Mouse (Mus musculus) large intestine, adult 2 months (tissue): ENCODE data around the gene Rab21. TPM values are rescaled to one million over a fixed set of nuclear protein-coding genes. Genes with fewer than 3 reads are reported as not detected.

ENCODE experiments used
- DNase-seq: peaks from one replicate; pipeline ENCODE4 v3.0.0-alpha.2; 2012; ENCODE audit warnings: low read depth, low spot score
- WGBS: fragments of 180-500 bp; shearing (Covaris S2); methylation state at CpG from one replicate; pipeline ENCODE4 v1.1.7; 2018; 5-methylcytosine and 5-hydroxymethylcytosine counted together
- polyA plus RNA-seq: library from polyadenylated mRNA; depleted of rRNA; stranded (reverse); fragments of >200 nt; gene quantifications from 2 replicates; pipeline ENCODE4 v1.2.3, GENCODE M21; 2012

Gene Rab21
- polyA plus RNA-seq, 1 experiment = 12.0 TPM

DNA sequence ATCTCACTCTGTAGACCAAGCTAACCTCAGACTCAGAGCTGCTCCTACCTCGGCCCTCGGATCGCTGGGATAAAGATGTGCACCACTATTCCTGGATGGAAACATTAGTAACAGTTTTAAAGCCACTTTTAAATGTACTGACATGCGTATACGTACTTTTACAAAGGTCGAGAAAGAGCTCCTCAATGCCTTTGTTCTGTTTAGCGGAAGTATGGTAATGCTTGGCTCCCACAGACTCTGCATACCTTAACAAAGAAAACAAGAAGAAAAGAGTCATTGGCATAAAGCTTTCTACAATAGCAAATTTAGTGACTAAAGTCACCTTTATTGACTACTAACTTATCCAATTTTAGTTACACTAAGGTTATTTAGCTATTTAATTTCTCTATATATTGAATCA, 20.7 kb downstream of the Rab21 start:
- 96% methylated on average over 7 of the region's 7 CpGs for WGBS
- no peak for DNase-seq

DNA sequence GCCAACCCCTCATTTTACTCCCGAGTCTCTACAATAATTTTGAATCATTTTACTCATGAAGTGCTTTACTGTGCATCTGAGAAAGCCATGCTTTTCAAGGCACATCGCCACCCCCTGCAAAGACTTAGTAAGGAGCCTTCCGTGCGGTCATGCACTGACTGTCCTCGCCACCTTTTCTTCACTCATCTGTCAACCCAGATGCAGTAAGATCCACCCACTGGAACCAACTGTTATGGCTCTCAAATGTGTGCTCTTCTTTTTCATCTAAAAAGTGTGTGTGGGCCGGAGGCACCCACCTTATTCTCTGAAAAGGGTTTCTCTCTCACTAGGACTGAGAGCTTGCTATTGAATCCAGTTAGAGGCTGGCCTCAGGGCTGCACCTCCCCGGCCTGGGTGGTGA, 21.4 kb downstream of the Rab21 start:
- no peak for DNase-seq
- WGBS = 92% methylated on average over 7 of the region's 7 CpGs

DNA sequence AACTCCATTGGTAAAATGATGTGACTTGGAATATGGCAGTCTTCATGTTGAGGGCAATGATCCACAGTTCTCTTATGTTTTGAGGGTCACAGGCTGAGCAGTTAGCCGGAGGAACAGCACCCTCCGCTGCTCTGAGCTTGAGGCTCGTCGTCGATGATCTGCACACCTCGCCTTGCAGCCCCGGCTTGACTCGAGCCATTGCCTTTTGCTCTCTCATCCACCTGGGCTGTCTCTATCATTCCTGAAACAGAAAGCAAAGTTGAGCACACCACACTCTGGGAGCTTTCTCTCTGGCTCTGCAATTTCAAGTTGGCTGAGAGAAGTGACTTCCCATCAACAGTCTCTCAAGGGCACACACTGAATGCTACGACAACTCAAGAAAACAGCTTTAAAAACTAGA, 24.7 kb downstream of the Rab21 start:
- no peak for DNase-seq
- 89% methylated on average over 9 of the region's 9 CpGs for WGBS

DNA sequence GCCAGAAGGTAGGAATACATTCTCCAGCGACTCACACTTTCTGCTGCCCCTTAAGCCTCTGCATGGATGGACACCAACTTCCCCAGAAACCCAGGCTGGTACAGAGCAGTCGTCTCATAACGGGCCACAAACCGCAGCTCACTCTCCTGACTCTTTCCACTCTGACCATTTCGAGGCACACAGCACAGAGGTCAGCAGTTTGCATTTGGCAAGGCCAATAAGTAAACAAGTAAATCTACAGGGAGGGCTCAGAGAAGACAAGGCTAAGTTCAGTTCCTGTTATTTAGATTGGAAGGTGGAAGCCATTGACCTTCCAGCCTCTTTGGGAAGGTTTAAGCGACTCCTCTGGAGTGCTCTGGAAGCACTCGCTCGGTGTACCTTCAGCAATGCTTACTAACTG, 26.5 kb downstream of the Rab21 start:
- DNase-seq = no peak
- WGBS = 75% methylated on average over 8 of the region's 8 CpGs

DNA sequence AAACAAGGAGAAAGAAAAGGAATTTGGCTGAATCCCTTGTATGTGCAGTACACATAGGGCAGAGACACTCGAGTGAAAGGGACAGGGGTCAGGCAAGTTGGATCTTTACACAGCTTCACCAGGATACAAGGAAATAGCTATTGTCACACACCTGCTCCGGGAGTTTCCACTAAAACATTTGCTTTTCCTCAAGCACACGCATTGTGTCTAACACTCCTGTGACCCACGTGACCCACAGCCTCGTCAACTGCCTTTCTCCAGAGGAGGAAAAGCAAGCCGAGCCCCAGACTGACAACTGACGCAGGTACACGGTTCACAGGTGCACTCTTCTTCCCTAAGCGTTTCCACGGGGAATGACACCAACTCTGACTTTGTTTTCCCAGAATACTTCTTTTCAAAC, 31.2 kb downstream of the Rab21 start:
- WGBS = 28% methylated on average over 10 of the region's 10 CpGs
- peak; percentile 59 for DNase-seq

DNA sequence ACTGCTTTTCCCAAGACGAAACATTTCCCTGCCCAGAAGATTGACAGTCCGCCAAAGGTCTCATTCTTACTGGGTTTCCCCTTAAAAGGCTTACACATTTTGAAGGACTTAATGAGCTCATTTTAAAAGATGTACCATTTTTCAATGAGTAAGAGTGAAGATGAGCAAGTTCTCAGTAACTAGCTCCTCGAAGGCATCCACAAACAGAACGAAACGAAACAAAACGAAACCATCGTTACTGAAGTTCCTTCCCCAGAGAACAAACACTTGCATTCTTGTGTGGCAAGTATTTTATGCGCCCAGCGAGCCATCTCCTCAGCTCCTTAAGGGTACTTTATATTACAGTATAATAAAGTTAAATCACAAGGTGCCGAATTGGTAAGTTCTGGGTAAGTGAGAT, 34.0 kb downstream of the Rab21 start:
- DNase-seq = no peak
- 66% methylated on average over 10 of the region's 10 CpGs for WGBS

DNA sequence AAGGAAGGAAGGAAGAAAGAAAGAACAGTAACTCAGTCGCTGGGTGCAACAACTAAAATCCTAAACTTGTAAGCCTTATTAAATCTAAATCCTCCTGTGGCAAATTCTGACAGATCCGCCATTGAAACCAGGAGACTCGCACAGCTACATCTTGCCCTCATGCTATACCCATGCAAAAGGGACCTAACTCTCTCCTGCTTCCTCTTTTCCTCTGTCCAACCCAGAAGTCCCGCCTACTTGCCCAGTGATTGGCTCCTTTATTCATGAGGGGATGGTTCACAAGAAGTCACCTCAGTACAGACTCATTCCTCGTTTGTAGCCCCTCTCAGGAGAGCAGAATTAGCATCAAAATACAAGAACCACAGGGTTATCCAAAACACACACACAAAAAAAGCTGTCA, 43.7 kb downstream of the Rab21 start:
- no peak for DNase-seq
- 78% methylated on average over 5 of the region's 5 CpGs for WGBS

DNA sequence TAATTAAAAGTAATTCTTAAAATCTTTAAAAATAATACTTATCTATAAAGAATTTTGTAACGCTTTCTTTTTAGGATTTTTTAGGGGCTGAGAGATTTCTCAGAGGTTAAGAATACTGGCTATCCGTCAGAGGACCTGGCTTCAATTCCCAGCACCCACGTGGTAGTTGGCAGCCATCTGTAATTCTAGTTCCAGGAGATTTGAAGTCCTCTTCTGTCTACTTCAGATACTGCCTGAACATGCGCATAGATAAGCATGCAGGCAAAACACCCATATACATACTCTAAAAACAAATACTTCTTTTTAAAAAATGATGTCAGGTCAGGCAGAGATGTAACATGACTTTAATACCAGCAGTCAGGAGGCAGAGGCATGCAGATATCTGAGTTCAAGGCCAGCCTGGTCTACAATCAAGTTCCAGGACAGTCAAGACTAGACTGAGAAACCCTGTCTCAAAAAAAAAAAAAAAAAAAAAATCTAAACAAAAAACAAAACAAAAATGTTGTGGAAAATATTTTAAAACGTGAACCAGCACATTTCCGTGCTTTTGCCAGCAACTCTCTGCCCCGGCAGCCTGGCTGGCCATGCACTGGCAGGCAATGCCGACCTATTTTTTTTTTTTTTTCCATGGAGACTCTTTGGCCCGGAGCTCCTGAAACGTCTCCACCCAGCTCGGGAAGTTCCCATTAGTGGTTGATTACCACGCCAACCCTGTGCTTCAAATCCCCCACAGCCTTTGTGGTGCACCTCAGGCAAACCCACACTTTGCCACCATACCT, 44.6 kb downstream of the Rab21 start:
- no peak for DNase-seq
- WGBS = 87% methylated on average over 12 of the region's 12 CpGs

DNA sequence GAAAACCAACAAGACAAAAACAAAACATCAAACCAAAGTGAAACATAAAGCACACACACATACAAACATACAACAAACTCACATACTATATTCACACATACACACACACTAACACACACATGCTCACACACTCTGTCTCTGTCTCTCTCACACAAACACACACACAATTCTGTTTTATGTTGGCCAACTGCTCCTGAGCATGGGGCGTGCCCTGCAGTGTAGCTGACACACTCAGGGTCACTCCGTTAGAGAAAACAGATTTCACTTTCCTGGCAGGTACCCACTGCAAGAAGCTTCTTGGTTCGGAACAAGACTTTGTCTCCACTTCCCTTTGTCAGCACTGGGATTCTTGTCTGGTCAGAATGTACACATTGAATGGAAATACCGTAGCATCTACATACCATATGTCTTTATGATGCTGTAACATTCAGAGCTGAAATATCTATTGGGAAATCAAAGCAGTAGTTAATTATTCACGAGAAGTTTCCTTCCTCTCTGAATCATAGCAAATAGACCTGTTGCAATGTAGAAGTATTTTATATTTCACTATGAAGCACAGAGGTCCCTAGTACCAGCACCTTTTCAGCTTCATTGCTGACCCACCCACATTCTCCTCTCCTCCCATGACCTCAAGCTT, 52.4 kb downstream of the Rab21 start:
- WGBS = 22% methylated on average over 5 of the region's 5 CpGs
- peak; percentile 53 for DNase-seq

DNA sequence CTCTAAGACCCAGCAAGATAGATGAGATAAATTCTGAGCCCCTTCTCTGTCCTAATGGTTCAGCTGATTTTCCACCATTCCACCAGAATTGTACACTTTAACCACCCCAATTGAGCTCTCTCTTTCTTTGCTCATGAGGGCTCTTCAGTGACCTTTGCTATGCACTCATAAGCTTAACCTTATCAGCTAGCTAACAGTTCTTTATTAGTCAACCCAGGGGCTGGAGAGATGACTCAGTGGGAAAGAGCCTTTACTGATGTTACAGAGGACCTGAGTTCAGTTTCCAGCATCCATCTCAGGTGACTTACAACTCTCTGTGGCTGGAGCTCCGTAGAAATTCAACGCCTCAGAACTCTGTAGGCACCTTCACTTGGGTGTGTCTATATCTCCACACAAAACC, 53.1 kb downstream of the Rab21 start:
- WGBS = 76% methylated on average over 2 of the region's 2 CpGs
- DNase-seq = no peak

DNA sequence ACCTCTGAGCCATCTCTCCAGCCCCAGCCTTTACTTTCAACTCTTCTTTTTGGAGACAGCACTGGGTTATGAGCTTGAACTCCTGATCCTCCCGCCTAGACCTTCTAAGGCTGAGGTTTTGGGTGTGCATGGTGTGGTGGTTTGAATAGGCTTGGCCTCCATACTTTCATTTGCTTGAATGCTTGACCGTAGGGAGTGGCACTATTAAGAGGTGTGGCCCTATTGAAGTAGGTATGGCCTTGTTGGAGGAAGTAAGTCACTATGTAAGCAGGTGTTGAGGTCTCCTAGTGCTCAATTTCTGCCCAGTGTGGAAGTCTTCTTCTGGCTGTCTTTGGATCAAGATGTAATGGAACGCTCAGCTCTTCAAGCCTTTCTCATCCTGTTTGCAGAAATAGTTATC, 54.0 kb downstream of the Rab21 start:
- DNase-seq = peak; percentile 57
- WGBS = 57% methylated on average over 3 of the region's 3 CpGs

DNA sequence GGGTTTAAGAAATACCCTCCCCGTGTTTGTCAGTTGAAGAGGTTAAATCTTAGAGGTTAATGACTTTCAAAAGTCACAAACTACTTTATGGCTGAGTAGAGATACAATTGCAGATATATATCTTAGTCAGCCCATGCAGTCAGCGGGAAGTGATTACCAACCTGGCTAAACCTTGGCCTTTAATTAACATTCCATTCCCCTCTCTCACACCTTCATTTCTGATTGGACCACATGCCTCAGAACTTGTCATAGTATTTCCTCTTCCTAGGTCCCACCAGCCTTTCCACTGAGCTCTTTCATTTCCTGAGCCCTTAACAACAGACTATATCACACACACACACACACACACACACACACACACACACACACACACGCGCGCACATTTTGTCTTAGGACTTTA, 59.2 kb downstream of the Rab21 start:
- WGBS = 63% methylated on average over 5 of the region's 5 CpGs
- DNase-seq = no peak

DNA sequence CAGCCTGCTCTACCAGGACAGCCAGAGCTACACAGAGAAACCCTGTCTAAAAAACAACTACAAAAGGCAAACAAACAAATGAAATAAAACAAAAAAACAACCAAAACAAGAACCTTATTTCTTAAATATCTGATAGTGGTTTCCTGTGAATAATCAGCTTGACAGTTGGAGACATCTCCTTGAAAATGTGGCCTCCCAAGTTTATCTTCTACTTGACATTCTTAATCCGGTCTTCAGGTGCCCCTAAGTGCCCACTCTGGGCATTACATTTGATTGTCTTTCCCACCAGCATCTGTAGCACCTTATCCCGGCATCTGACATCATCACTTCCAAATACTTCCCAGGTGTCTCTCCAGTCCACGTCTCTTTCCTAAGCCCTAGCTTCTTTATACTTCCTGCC, 61.9 kb downstream of the Rab21 start:
- no peak for DNase-seq
- 71% methylated on average over 3 of the region's 3 CpGs for WGBS

DNA sequence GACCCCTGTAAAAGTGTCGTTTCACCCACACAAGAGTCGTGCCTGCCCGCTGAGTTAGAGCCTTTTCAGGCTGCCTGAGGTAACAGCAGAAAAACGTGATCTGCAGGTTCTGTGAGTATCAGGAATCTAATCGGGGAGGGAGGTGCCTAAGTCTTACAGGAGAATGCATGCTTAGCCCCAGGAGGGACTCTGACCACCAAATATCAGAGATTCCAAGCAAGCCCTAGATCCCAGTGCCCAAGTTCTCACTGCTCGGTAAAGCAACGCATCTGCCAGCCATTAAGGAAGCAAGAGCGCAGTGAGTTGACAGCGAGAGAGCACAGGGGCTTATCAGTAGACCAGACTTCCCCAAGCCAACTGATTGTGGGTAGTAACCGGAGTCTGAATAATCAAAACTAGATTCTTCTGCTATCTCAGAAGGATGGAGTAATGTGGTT, 63.1 kb downstream of the Rab21 start:
- WGBS = 5% methylated on average over 10 of the region's 10 CpGs
- no peak for DNase-seq

DNA sequence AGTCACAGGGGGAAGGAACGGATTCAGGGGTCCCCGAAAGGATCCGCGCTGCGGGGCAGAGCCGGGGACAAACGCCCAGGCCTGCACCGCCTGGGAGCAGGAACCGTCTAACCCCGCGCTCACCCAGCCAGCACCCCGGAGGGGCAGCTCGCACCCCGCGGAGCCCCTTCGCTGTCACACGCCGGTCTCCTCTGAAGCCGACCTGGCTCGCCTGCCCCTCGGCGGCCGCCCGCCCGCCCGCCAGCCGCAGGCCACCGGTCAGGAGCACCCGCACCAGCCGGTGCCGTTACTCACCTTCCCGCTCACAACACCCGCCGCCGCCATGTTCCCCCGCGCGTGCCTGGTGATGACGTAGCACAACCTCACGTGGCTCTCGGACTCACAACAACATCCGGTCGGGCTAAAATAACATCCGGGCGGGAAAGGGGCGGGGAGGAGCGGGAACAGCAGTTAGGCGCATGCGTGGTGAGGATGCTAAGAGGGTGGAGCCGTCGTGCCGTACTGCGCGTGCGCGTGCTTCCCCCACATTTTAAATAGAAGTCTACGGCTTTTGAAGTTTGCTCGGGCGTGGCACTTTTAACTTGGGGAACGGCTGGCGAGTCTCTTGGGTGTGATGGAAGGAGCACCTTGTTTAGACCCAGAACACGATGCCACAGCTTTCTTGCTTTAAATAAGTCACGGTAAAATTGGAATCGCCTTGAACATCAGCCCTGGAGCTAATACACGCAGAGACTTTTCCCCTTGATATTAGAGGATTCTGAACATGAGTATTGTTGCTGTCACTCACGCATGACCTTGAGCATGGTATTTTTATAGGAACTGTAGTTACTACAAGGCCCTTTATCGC, 64.1 kb downstream of the Rab21 start, which contains the start of gene Tbc1d15:
Gene Tbc1d15, minus strand, starts transcription at position 380 of the 847 bp plus-strand sequence.
- WGBS = under 1% methylated on average over 67 of the region's 67 CpGs
- DNase-seq = peak; percentile 89

DNA sequence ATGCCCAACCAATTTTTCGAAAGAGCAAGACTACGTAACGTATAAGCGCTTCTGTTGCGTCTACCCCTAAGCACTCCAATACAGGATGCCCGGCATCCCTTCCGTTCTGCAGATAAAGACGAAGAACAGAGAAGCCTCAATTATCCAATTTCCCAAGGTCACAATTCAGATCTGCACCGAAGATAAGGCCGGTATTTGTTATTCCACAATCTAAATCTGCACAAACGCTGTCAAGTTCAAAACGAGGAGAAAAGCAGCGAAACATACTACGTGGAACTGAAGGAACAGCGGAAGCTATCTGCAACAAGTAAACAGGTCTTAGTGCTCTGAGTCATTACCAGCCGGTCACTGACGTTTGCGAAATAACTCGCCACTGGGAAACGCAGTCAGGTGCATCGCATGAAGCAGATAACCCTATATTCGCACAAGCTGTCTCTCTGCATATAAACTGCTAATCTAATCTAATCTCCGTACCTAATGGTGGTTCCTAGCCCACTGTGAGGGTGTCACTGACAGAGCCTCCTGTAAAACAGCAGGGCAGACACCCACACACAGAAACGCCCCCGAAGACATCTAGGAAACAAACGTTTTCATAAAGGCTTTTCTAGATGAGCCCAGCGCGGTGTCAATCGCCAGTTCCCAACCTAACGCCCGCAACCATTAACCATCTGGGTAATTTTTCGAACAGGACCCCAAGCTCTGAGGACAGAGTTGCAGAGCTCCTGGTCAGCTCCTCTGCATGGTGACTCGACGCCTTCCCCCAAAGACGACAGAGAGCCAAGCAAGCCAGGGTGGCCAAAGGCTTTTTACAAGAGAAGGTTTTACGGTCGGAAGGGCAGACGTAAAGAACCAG, 64.9 kb downstream of the Rab21 start:
- no peak for DNase-seq
- 14% methylated on average over 38 of the region's 38 CpGs for WGBS

DNA sequence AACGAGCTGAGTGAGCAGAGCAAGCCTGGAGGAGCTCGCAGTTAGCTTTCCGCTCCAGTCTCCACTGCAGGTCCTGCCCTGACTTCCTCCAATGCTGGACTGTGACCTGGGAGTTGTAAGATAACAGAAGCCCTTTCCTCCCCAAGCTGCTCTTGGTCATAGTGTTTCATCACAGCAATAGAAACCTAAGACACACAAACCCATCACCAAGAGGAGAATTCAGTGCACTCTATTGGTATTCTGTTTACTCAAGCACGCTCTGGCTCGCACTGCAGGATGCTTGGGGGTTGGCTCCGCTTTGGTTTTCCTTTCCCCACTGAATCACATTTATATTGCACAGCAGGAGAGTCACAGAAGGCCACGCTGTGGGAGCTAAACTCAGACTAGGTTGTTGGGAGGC, 67.4 kb downstream of the Rab21 start:
- DNase-seq = no peak
- 25% methylated on average over 7 of the region's 7 CpGs for WGBS

DNA sequence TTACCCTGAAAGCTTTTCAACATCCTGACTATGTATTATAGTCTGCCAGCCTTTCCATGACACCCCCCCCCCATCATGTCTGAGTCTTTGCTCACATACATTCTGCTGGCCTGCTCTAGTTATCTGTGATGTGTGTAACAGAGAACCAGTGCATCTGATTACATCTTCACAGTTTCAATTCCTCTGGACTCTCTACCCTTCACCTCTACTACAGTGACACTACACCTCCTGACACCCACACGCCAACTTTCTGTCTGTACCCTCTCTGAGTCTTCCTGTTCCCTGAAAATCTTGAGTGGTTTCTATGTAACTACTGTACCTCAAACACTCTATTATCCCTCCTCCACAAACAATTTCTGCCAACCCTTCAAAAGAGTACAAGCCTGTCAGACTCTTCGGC, 69.9 kb downstream of the Rab21 start:
- no peak for DNase-seq

DNA sequence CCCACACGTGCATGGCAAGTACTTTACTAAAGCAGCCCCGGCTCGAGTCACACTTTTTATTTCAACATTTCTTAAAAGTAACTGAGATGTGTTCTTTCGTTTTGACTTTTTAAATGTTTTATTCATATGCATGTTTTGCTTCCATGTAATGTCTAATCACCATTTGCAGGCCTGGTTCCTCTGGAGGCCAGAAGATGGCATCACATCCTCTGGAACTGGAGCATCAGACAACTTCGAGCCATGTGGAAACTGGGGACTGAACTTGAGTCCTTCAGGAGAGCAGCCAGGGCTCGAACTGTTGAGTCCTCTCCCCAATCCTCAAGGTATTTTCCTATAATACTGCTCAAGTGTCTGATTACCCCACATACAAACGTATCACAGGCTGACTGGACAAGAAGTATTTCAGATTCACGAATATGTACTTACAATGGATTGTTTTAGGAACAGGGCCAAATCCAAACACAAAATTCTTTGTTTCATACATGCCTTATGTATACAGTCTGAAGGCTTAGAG, 74.3 kb downstream of the Rab21 start:
- WGBS = 49% methylated on average over 8 of the region's 8 CpGs
- DNase-seq = no peak

More for the DNA sequence above, 69.9 kb downstream of the Rab21 start:
- WGBS = 89% methylated on average over 2 of the region's 2 CpGs
